Mouse (Mus musculus): ENCODE measurements around the gene Desi1.

- TF ChIP-seq EP300 (optimal IDR thresholded peaks at IDR 0.05) = no peak
- peak; percentile 87 for TF ChIP-seq CTCF (IDR thresholded peaks at IDR 0.05; ENCODE audit: low read depth)
Observed at GRCm38 (mm10) chr15:82065511-82065910, 31.8 kb upstream of the Desi1 start.
